Mouse (Mus musculus) c-Kit-positive CD71-positive TER-119-positive erythroid progenitor cells, embryonic 14.5 days (primary cell): Measurements from ENCODE around the gene Gm47996.

Source experiments
- DNase-seq: peaks from one replicate; pipeline ENCODE4 v3.0.0-alpha.2; 2013; ENCODE audit warnings: low spot score

Gm47996 gene

GRCm38 (mm10) chr1:151250109-151250508 lies 40.2 kb downstream of the Gm47996 start:
- DNase-seq, result no peak

- DNase-seq, result no peak
Measured at GRCm38 (mm10) chr1:151250529-151251193, 40.7 kb downstream of the Gm47996 start.

- no peak for DNase-seq
Measured at GRCm38 (mm10) chr1:151251194-151252010, 41.5 kb downstream of the Gm47996 start.

- DNase-seq, result no peak
Measured at GRCm38 (mm10) chr1:151255422-151255821, 45.5 kb downstream of the Gm47996 start.

GRCm38 (mm10) chr1:151258090-151258954 lies 48.4 kb downstream of the Gm47996 start:
- no peak for DNase-seq

- DNase-seq, result no peak
Measured at GRCm38 (mm10) chr1:151259061-151259460, 49.1 kb downstream of the Gm47996 start.
